Comparison of ENCODE assay signal across 30 mouse cellular contexts in the genomic region with DNA sequence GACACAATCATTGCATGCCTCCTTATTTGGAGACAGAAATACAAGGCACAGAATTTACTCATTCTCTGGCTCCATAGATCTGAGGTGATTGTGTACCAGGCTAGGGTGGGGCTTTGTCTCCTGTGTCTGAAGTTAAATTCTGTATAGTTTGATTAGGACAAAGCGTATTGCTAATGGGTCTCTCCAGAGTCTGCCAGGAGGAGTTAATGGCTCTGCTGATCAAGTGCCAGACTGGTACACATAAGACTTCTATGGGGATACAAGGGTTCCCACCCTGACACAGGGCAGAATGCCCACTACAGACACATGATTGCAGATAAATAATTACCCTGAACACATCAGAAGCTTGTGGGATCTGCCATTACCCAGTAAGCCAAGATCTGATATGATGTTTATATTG. TPM values are rescaled to one million over a fixed set of nuclear protein-coding genes. Genes with fewer than 3 reads are reported as not detected.
DNase-seq lines count a peak whose midpoint lies in the region; ATAC-seq and TF ChIP-seq lines count a peak whose summit lies in the region.
"Had no signal": no experiment of that assay in that cellular context is flagged by ENCODE, and none has a peak within 500 bp of the region (broad histone marks: within the 10 kb centered on the region; RNA-seq: fewer than 3 reads in every experiment).

No protein-coding gene starts in this region.

- no peak for TF ChIP-seq CTCF in brain, embryonic 14.5 days (IDR thresholded peaks at IDR 0.05; ENCODE audit: borderline replicate concordance, extremely low read depth, insufficient read depth, insufficient read length)

- H3K4me2 ChIP-seq in heart, embryonic 12.5 days, result no peak overlapping the region
- no peak overlapping the region for H3K4me2 ChIP-seq in neural tube, embryonic 13.5 days
- H3K4me2 ChIP-seq: embryonic facial prominence, embryonic 13.5 days; forebrain, embryonic 12.5 days; heart, embryonic 11.5 days; heart, embryonic 15.5 days; hindbrain, embryonic 13.5 days had no signal

- no peak overlapping the region for H3K27ac ChIP-seq in heart, embryonic 12.5 days (ENCODE audit: poor library complexity, severe bottlenecking)
- no peak overlapping the region for H3K27ac ChIP-seq in neural tube, embryonic 13.5 days (replicated peaks)
- H3K27ac ChIP-seq: embryonic facial prominence, embryonic 10.5 days; embryonic facial prominence, embryonic 13.5 days; forebrain, embryonic 12.5 days; heart, embryonic 15.5 days; hindbrain, embryonic 10.5 days; hindbrain, embryonic 13.5 days had no signal

- no peaks in the 10 kb centered on the region for H3K9me3 ChIP-seq in heart, embryonic 12.5 days (replicated peaks)
- H3K9me3 ChIP-seq in neural tube, embryonic 13.5 days, result no peaks in the 10 kb centered on the region
- H3K9me3 ChIP-seq: embryonic facial prominence, embryonic 10.5 days; embryonic facial prominence, embryonic 13.5 days; forebrain, embryonic 12.5 days; heart, embryonic 15.5 days; hindbrain, embryonic 10.5 days; hindbrain, embryonic 13.5 days had no signal

- H3K27me3 ChIP-seq in heart, embryonic 12.5 days (replicated peaks), result no peaks in the 10 kb centered on the region
- no peaks in the 10 kb centered on the region for H3K27me3 ChIP-seq in neural tube, embryonic 13.5 days
- H3K27me3 ChIP-seq: embryonic facial prominence, embryonic 13.5 days; forebrain, embryonic 12.5 days; heart, embryonic 15.5 days; hindbrain, embryonic 13.5 days had no signal

- no peak for TF ChIP-seq POLR2A in brain, embryonic 14.5 days (IDR thresholded peaks at IDR 0.05; ENCODE audit: borderline replicate concordance, extremely low read depth, insufficient read depth, insufficient read length, poor library complexity, severe bottlenecking)

- peaks cover 59% of the 10 kb centered on the region for H3K36me3 ChIP-seq in heart, embryonic 12.5 days
- H3K36me3 ChIP-seq in neural tube, embryonic 13.5 days, result no peaks in the 10 kb centered on the region
- H3K36me3 ChIP-seq: embryonic facial prominence, embryonic 10.5 days; forebrain, embryonic 12.5 days; hindbrain, embryonic 10.5 days; hindbrain, embryonic 13.5 days had no signal

- ATAC-seq in heart, embryonic 12.5 days (ENCODE audit: insufficient number of reproducible peaks, low FRiP score), result no peak
- ATAC-seq in neural tube, embryonic 13.5 days (ENCODE audit: low read depth), result peak; percentile 36; the same call in 1 of the 2 replicates
- ATAC-seq: activated CD4-positive, CD25-positive, alpha-beta regulatory T cell, adult 4 months; CD4-positive, CD25-positive, alpha-beta regulatory T cell, adult 4 months; hindbrain, embryonic 16.5 days; inflammation-experienced regulatory T-cells, adult 6 months; intestine, embryonic 16.5 days had no signal

- DNase-seq in heart, adult 11 months, result peak; percentile 61
- DNase-seq in neural tube, embryonic 10.5 days (ENCODE audit: extremely low spot score, low spot score), result no peak
- DNase-seq in brain, embryonic 14.5 days (ENCODE audit: low read depth), result peak; percentile 77
- DNase-seq in urinary bladder, adult 2 months (ENCODE audit: low spot score), result no peak
- DNase-seq: adrenal gland, adult 8-10 months; adrenal gland, postnatal 25 days; cerebellum, adult 11 months; cerebellum, adult 8-10 months; cerebellum, postnatal 10 days; cerebellum, postnatal 36 days; embryo, embryonic 11 days; gastrocnemius, postnatal 10 days; gastrocnemius, postnatal 36 days; heart, postnatal 10 days; heart, postnatal 36 days had no signal

- H3K4me1 ChIP-seq in heart, embryonic 12.5 days (replicated peaks), result no peaks in the 10 kb centered on the region
- H3K4me1 ChIP-seq in neural tube, embryonic 13.5 days (replicated peaks), result no peaks in the 10 kb centered on the region
- H3K4me1 ChIP-seq: embryonic facial prominence, embryonic 10.5 days; embryonic facial prominence, embryonic 13.5 days; forebrain, embryonic 12.5 days; hindbrain, embryonic 10.5 days; hindbrain, embryonic 13.5 days had no signal

- 84% methylated on average over 1 of the region's 1 CpGs for WGBS in heart, embryonic 12.5 days
- 75% methylated on average over 1 of the region's 1 CpGs for WGBS in neural tube, embryonic 13.5 days

- H3K9ac ChIP-seq in heart, embryonic 12.5 days, result no peak overlapping the region
- H3K9ac ChIP-seq in neural tube, embryonic 13.5 days, result no peak overlapping the region
- H3K9ac ChIP-seq: embryonic facial prominence, embryonic 13.5 days; forebrain, embryonic 12.5 days; heart, embryonic 15.5 days; hindbrain, embryonic 13.5 days had no signal

- H3K4me3 ChIP-seq in heart, embryonic 12.5 days, result no peak overlapping the region
- H3K4me3 ChIP-seq in neural tube, embryonic 13.5 days, result no peak overlapping the region
- H3K4me3 ChIP-seq: embryonic facial prominence, embryonic 10.5 days; embryonic facial prominence, embryonic 13.5 days; erythroblast, embryonic 14.5 days; forebrain, embryonic 12.5 days; heart, embryonic 15.5 days; hindbrain, embryonic 10.5 days; hindbrain, embryonic 13.5 days had no signal

RNA-seq across cellular contexts. Expression of gene Lama4, which starts 53.3 kb away (rescaled TPM):
- 144 and 158 TPM in 2 replicates for polyA plus RNA-seq in heart, embryonic 12.5 days (2016; fragmentation: Nextera tagmentation; extraction: Ambion mirVana)
- polyA plus RNA-seq in neural tube, embryonic 13.5 days (2015; fragmentation: Nextera tagmentation; extraction: Ambion mirVana), result 33.3 and 36.7 TPM in 2 replicates
- 13.9 and 20.4 TPM in 2 replicates for polyA plus RNA-seq in brain, embryonic 14.5 days (2012; rRNA removed)
- polyA plus RNA-seq in urinary bladder, adult 2 months (2012; rRNA removed), result 76.5 and 88.3 TPM in 2 replicates
- polyA plus RNA-seq: erythroblast, embryonic 14.5 days; inflammation-experienced regulatory T-cells, adult 6 months had no signal

Comparison
In these comparisons a context has a peak if more than half of its experiments do, and no peak if none do; other contexts are left out.
1. DNase-seq: peak in heart, adult 11 months (single experiment) and brain, embryonic 14.5 days (single experiment); none in neural tube, embryonic 10.5 days (single experiment) and urinary bladder, adult 2 months (single experiment).